Comparison of ENCODE assay signal across 8 mouse cellular contexts in the genomic region with DNA sequence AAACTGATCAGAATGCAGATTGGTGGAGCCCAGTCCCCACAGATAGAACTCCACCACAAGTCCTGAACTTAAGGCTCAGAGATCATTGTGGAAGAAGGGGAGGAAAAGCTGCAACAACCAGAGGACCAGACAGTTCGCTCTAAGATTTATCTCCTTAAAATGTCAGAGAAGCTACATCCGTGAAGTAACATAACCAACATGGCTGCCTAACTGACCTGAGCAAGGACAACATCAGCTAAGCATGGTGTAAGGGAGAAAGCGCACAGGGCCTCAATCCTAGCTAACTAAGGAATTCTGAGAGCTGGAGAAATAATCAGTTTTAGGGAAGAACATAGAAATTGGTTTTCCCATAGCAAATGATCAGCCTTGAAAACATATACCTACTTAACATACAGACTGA. TPM values are rescaled to one million over a fixed set of nuclear protein-coding genes. Genes with fewer than 3 reads are reported as not detected.
DNase-seq lines count a peak whose midpoint lies in the region; ATAC-seq and TF ChIP-seq lines count a peak whose summit lies in the region.

No protein-coding gene starts in this region.

- peak overlapping the region; percentile 96 for H3K27ac ChIP-seq in kidney, embryonic 14.5 days (ENCODE audit: low read depth, low read length)
- H3K27ac ChIP-seq in cortical plate, adult 2 months (ENCODE audit: insufficient read depth, low read length): no peak overlapping the region
- H3K27ac ChIP-seq in intestine, embryonic 14.5 days (ENCODE audit: low read depth): peak overlapping the region; percentile 97
- H3K27ac ChIP-seq in neural tube, embryonic 13.5 days (replicated peaks): peak overlapping the region; percentile 98

- TF ChIP-seq CTCF in cortical plate, adult 2 months (IDR thresholded peaks at IDR 0.05; ENCODE audit: extremely low read depth, insufficient read depth, low read length): no peak

- DNase-seq in kidney, postnatal 36 days: no peak
- DNase-seq in intestine, embryonic 14.5 days (ENCODE audit: low spot score): no peak
- DNase-seq in thymus, postnatal 10 days (ENCODE audit: low spot score in 2 of 2): no peak
- DNase-seq in left cerebral cortex, postnatal 10 days (ENCODE audit: extremely low spot score in 1 of 2, low spot score in 2 of 2): no peak
- no peak for DNase-seq in frontal cortex, postnatal 36 days (ENCODE audit: low spot score in 2 of 2)

- H3K27me3 ChIP-seq in kidney, embryonic 14.5 days (ENCODE audit: control insufficient read depth, insufficient read depth, low read length): no peaks in the 10 kb centered on the region
- no peaks in the 10 kb centered on the region for H3K27me3 ChIP-seq in intestine, embryonic 14.5 days (replicated peaks; ENCODE audit: control insufficient read depth, insufficient read depth, low read length)
- H3K27me3 ChIP-seq in neural tube, embryonic 13.5 days: no peaks in the 10 kb centered on the region

- peak overlapping the region; percentile 61 for H3K4me2 ChIP-seq in kidney, embryonic 14.5 days (replicated peaks; ENCODE audit: low read depth, low read length)
- peak overlapping the region; percentile 73 for H3K4me2 ChIP-seq in intestine, embryonic 14.5 days (ENCODE audit: low read length)
- peak overlapping the region; percentile 74 for H3K4me2 ChIP-seq in neural tube, embryonic 13.5 days

- no peaks in the 10 kb centered on the region for H3K9me3 ChIP-seq in kidney, embryonic 14.5 days (ENCODE audit: control insufficient read depth, low read length)
- no peaks in the 10 kb centered on the region for H3K9me3 ChIP-seq in intestine, embryonic 14.5 days (ENCODE audit: control insufficient read depth, low read length)
- no peaks in the 10 kb centered on the region for H3K9me3 ChIP-seq in neural tube, embryonic 13.5 days

- no peak for TF ChIP-seq POLR2A in cortical plate, adult 2 months (IDR thresholded peaks at IDR 0.05; ENCODE audit: extremely low read depth, insufficient read depth, low read length)

- intact Hi-C loops in left cerebral cortex, postnatal 10 days (cut with DNase I): no loop called here

- H3K4me3 ChIP-seq in kidney, embryonic 14.5 days (ENCODE audit: low read length): peak overlapping the region; percentile 94
- H3K4me3 ChIP-seq in cortical plate, adult 2 months (ENCODE audit: insufficient read depth, low read length): peak overlapping the region; percentile 51
- peak overlapping the region; percentile 85 for H3K4me3 ChIP-seq in intestine, embryonic 14.5 days (ENCODE audit: low read depth, low read length)
- peak overlapping the region; percentile 97 for H3K4me3 ChIP-seq in neural tube, embryonic 13.5 days

- peaks cover 15% of the 10 kb centered on the region; the same call in 1 of the 2 replicates for H3K4me1 ChIP-seq in kidney, embryonic 14.5 days (ENCODE audit: control insufficient read depth, insufficient read depth, low read length)
- peaks cover 3% of the 10 kb centered on the region for H3K4me1 ChIP-seq in cortical plate, adult 2 months (ENCODE audit: control insufficient read depth, insufficient read depth, low read length)
- peaks cover 20% of the 10 kb centered on the region for H3K4me1 ChIP-seq in intestine, embryonic 14.5 days (replicated peaks; ENCODE audit: control insufficient read depth, insufficient read depth, low read length)
- peaks cover 44% of the 10 kb centered on the region for H3K4me1 ChIP-seq in neural tube, embryonic 13.5 days (replicated peaks)

- H3K36me3 ChIP-seq in kidney, embryonic 14.5 days (ENCODE audit: control insufficient read depth, insufficient read depth, low read length): peaks cover 42% of the 10 kb centered on the region
- H3K36me3 ChIP-seq in intestine, embryonic 14.5 days (ENCODE audit: control insufficient read depth, insufficient read depth, low read length): peaks cover 34% of the 10 kb centered on the region
- H3K36me3 ChIP-seq in neural tube, embryonic 13.5 days: peaks cover 38% of the 10 kb centered on the region

- peak overlapping the region; percentile 96; the same call in 1 of the 2 replicates for H3K9ac ChIP-seq in kidney, embryonic 14.5 days (ENCODE audit: low read depth, low read length)
- peak overlapping the region; percentile 92 for H3K9ac ChIP-seq in intestine, embryonic 14.5 days (ENCODE audit: low read length)
- peak overlapping the region; percentile 95 for H3K9ac ChIP-seq in neural tube, embryonic 13.5 days

- ATAC-seq in kidney, embryonic 14.5 days (ENCODE audit: low FRiP score, low TSS enrichment): no peak
- no peak for ATAC-seq in intestine, embryonic 14.5 days (replicated peaks; ENCODE audit: low FRiP score, low TSS enrichment, low read depth)
- no peak for ATAC-seq in neural tube, embryonic 13.5 days (ENCODE audit: low read depth)

- WGBS in kidney, embryonic 14.5 days: 65% methylated on average over 3 of the region's 3 CpGs
- WGBS in intestine, embryonic 14.5 days: 66% methylated on average over 3 of the region's 3 CpGs
- WGBS in neural tube, embryonic 13.5 days: 72% methylated on average over 3 of the region's 3 CpGs

RNA-seq across cellular contexts. Expression of gene Dnajc5, which starts 1.1 kb away (rescaled TPM):
- polyA plus RNA-seq in kidney, embryonic 14.5 days (2014; fragmentation: Nextera tagmentation; extraction: Ambion mirVana): 41.5 and 82.2 TPM in 2 replicates
- polyA plus RNA-seq in cortical plate, adult 2 months (2012; rRNA removed): 167 and 177 TPM in 2 replicates
- 79.4 and 79.8 TPM in 2 replicates for polyA plus RNA-seq in intestine, embryonic 14.5 days (2014; fragmentation: Nextera tagmentation; extraction: Ambion mirVana)
- 192 and 214 TPM in 2 replicates for polyA plus RNA-seq in neural tube, embryonic 13.5 days (2015; fragmentation: Nextera tagmentation; extraction: Ambion mirVana)
- 100 to 1,000 TPM; 320 to 333 TPM for total RNA-seq in left cerebral cortex, postnatal 10 days (2021)

RNA-seq across cellular contexts. Expression of gene Tpd52l2, which starts 22.3 kb away (rescaled TPM):
- polyA plus RNA-seq in kidney, embryonic 14.5 days (2014; fragmentation: Nextera tagmentation; extraction: Ambion mirVana): 175 and 184 TPM in 2 replicates
- polyA plus RNA-seq in cortical plate, adult 2 months (2012; rRNA removed): 112 and 120 TPM in 2 replicates
- 152 and 172 TPM in 2 replicates for polyA plus RNA-seq in intestine, embryonic 14.5 days (2014; fragmentation: Nextera tagmentation; extraction: Ambion mirVana)
- polyA plus RNA-seq in neural tube, embryonic 13.5 days (2015; fragmentation: Nextera tagmentation; extraction: Ambion mirVana): 107 and 114 TPM in 2 replicates
- 10 to 100 TPM; 75.5 to 77.2 TPM for total RNA-seq in left cerebral cortex, postnatal 10 days (2021)

RNA-seq across cellular contexts. Expression of gene Abhd16b, which starts 26.2 kb away (rescaled TPM):
- 0.14 and 0.19 TPM in 2 replicates for polyA plus RNA-seq in kidney, embryonic 14.5 days (2014; fragmentation: Nextera tagmentation; extraction: Ambion mirVana)
- polyA plus RNA-seq in cortical plate, adult 2 months (2012; rRNA removed): not detected in 2 replicates
- 0.14 and 0.36 TPM in 2 replicates for polyA plus RNA-seq in intestine, embryonic 14.5 days (2014; fragmentation: Nextera tagmentation; extraction: Ambion mirVana)
- polyA plus RNA-seq in neural tube, embryonic 13.5 days (2015; fragmentation: Nextera tagmentation; extraction: Ambion mirVana): 0.11 TPM in 1 of 2 replicates, not detected in the other
- total RNA-seq in left cerebral cortex, postnatal 10 days (2021): not detected

RNA-seq across cellular contexts. Expression of gene Zbtb46, which starts 60.0 kb away (rescaled TPM):
- 13.7 and 26.6 TPM in 2 replicates for polyA plus RNA-seq in kidney, embryonic 14.5 days (2014; fragmentation: Nextera tagmentation; extraction: Ambion mirVana)
- 7.5 TPM in 2 replicates for polyA plus RNA-seq in cortical plate, adult 2 months (2012; rRNA removed)
- polyA plus RNA-seq in intestine, embryonic 14.5 days (2014; fragmentation: Nextera tagmentation; extraction: Ambion mirVana): 9.1 and 11.1 TPM in 2 replicates
- 21.1 and 22.0 TPM in 2 replicates for polyA plus RNA-seq in neural tube, embryonic 13.5 days (2015; fragmentation: Nextera tagmentation; extraction: Ambion mirVana)
- total RNA-seq in left cerebral cortex, postnatal 10 days (2021): 10 to 100 TPM; 17.1 to 19.9 TPM
